Mouse (Mus musculus): ENCODE measurements around the gene Cenpi.

DNA sequence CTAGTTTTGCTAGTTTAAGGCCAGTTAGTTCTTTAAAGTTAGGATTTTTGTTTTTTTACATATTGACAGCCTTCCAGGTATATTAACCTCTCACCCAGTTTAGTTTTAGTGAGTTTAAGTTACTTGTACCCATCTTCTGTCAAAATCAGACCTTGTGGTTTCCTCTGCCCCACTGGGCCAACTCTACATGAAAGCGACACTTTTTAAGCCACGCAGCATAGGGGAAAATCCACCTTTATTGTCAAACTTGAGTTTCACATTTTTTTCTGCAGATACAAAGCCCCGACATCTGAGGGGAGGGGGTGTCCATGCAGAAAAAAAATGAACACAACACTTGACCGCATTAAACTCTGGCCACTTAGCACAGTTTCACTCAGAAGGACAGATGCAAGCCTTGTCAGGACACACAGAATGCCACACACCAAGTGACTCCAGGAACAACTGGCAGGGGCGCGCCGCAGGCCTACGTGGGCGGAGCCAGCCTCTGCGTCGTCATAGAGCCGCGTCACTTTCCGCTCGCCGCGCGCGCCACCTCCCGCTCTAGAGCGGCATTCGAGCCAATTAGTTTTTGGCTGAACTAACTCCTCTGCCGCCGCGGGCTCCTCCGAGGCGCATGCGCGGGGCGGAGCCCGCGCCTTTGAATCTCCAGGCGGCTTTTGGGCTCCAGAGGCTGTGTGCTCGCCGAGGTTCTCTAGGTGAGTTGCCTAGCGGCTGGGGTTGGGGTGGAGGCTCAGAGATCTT, at the start of gene Cenpi:
- TF ChIP-seq EP300 (IDR thresholded peaks at IDR 0.05; ENCODE audit: low read depth) (no peak), CTCF (IDR thresholded peaks at IDR 0.05; ENCODE audit: low read depth) (peak; percentile 19)

All from heart, postnatal 0 days (tissue).